Mouse (Mus musculus): ENCODE data around the gene Igfbpl1.

Gene Igfbpl1

DNA sequence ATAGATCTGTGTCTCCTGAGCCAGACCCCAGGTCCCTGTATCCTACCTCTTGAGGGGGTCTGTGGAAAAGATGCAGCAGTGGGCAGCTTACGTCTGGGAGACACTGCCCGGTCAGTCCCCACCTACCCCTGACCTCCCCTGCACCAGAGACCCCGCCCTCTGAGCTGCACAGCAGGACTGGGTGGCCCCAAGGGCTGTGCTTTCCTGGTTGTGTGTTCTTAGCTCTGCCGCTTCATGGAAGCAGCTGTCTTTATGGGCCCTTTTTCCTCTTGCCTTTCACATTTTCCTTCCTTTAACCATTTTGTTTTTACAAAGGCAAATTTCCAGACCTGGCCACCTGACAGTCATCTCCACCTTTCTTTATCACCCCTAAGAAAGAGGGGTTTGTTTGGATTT lies 56.1 kb downstream of the Igfbpl1 start:
- no peak for DNase-seq (ENCODE audit: low spot score in 2 of 2)

DNA sequence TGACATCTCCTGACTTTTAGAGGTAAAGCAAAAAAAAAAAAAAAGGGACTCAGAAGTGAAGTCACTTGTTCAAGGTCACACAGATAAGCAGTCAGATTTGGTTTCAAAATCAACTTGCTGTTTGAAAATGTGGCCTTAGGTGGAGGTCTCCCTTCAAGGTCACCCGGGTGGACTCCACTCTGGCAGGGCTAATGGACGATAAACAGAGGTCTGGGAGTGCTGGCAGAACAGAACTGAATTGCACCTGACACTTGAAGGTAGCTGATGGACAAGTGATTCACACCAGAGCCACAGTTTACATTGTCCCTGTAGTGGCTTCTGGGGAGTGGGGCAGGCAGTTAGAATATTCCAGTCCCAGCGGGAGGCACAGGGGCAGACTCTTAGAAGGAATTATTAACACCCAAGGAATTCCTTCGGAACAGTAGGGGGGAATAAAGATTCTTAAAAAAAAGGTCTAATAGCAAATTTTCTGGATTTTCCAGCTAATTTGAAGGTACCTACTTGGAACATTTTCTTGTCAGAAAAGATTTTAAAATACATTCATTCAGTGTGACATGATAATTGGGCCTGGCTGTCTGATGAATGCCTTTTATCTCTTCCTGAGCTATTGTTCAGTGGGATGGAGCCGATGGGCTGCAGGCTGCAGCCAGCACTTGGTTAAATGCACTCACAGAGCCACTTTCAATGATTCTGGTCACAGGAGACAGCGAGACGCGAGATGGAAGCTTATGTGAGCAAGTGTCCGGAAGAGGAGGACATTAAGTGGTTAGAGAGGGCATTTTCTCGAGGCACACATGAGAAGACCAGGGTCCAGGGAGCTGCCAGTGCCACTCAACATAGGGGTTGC lies 56.7 kb downstream of the Igfbpl1 start:
- no peak for DNase-seq (ENCODE audit: low spot score in 2 of 2)

DNA sequence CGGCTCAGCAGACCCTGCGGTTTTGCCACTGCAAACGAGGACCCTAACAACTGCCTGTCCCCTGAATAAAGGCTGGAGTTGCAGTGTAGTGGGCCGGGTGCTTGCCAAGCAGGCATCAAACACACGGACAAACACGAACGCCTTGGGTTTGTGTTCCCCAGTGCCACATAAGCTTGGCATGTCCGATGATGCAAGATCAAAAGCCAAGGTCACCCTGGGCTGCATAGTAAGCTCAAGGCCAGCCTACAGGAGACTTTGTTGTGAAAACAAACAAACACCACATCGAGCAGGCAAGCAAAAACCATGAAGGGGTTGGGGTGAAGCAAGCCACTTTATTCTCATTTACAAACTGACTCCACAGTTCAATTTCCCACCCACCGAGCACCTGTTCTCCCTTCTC lies 57.6 kb downstream of the Igfbpl1 start:
- DNase-seq (ENCODE audit: low spot score in 2 of 2), result no peak

DNA sequence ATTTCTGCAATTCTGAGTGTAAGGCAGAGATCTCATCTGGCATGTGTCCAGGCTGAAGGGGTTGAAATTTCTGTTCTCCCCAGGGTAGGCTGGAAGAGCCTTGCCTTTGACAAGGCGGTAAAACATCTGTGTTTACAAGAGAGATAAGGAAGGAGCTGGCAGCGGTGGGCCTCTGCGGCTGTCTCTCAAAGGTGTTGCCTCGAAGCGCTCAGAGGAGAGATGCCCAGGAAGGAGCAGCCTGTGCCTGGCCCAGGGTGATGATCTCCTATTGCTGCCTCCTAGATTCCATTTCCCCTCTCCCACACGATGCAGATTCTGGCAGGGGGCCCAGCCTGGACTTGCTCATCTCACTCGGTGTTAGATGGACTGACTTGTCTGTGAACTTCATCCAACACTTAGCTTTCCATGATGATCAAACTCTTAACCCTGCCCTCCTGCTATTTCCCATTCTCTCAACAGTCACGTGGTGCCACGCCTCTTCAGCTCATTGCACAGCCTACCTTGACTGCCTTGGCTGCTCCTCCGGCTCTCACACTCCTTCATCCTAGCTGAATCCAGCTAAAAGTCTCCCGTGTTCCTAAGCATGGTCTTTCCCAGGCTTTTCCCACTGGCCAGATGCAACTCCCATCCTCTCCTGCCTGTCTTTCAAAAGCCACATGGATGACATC lies 58.7 kb downstream of the Igfbpl1 start:
- DNase-seq (ENCODE audit: low spot score in 2 of 2), result no peak

DNA sequence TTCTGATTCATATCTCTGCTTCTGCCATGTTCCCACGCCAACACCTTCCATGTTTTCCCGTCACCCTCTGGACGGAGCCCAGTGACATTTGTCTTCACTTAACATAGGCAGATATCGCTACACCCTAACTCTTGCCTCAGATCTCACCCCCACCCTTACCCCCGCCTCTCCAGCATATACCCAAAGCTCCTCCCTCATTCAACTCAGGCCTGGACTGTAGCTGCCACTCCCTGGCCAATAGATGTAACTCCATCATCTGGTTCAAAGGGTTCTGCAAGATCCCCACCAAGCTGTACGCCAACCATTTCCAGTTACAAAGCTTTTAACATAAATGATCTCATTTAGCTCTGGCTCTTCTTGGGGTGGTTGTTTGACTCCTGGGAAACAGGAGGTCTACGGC lies 59.9 kb downstream of the Igfbpl1 start:
- no peak for DNase-seq (ENCODE audit: low spot score in 2 of 2)

DNA sequence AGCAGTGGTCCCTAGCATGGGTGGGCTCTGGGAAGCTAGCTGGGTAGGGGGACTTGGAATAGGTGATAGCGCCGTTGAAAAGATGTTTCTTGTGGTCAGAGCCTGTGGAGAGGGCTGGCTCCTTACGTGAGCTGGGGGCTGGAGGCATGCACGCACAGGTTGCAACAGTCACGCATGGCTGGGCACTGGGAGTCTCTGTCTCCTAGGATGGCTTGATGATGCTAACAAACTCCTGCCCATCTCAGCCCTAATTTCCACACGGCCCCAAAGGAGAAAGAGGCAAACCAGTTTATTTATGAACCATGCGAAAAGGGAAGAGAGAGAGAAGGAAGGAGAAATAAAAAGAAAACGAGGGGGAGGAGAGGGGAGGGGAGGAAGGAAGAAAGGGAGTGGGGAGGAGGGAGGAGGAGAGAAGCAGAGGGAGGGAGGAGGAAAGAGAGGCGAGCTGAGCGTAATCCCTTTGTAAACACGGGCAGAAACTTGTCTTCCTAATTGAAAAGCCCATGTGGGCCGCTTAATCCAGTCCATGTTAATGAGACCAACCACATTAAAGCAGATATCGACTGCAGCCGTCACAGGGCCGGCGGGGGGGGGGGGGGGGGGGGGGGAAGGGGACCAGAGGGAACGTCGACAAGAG lies 61.0 kb downstream of the Igfbpl1 start:
- no peak for DNase-seq (ENCODE audit: low spot score in 2 of 2)

DNA sequence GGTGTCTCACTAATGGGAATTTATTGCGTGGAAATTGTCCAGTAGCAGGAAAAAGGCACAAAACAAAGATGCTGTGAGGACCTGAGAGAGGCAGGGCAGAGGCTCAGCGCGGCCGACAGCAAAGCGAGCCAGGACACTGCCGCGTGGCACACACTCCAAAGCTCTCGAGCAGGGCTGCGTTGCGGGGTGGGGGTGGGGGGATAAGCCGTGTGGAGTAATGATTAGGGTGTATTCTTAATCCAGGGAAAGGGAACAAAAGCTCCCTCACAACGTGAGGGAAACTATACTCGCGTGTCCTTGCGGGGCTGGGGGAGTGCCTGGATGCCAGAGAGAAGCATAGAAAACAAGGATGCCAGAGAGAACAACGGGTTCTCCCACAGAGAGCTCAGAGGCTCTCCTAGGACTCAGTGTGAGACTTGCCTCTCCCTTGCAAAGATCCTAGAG lies 61.6 kb downstream of the Igfbpl1 start:
- DNase-seq (ENCODE audit: low spot score in 2 of 2), result no peak

DNA sequence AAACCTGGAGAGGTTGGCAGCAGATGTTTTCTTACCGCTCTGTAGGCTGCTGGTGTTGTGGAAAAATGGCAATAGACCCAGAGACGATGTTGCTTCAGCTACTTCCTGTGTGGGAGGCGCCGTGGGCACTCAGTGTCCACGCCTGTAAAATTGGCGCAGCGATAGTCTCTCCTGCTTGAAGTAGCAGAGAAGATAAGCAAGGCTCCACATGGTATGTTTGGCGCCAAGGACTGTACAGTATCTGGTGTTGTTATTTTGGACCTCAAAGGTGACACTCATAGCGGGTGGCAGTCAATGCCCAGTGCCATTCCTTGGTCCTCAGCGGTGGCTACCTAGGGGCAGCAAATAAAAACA lies 62.6 kb downstream of the Igfbpl1 start:
- no peak for DNase-seq (ENCODE audit: low spot score in 2 of 2)

DNA sequence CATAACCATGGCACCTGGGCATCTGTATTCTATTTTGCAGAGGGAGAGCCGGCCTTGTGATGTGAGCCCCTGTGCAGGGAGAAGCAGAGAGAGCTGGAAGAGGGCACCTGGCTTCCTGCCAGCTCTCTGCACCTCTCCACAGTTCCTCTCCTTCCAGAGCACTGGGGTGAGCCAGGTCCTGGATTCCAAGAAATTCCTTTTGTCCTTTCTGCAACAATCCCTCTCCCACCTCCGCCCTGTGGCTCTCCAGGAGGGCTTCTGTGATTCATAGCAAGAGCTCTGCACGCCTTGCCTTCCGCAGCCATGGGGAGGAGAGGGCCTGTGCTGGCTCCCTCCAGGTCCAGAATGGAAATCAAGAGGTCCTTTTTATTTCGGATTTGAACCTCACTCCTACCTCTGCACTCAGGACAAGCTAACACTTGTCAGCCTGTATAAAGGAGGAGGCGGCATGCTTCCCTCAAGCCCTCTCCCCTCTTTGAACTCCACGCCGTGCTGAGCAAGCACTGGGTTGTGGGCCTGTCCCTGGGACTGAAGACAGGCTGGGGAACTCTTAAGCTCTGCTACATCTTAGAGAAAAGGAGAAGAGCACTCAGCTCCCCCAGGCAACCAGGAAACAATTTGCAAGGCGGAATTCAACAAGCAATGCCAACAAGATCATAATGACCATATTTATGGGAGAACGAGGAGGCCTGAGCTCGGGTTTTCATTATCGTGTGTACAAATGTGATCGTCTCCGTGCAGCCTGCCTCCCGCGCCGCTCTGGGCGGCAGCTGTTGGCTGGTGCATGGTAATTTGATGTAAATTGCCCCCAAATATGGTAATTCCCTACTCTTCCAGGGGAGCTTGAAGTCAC lies 63.2 kb downstream of the Igfbpl1 start:
- DNase-seq (ENCODE audit: low spot score in 2 of 2), result peak in 1 of 2 experiments; percentile 51

DNA sequence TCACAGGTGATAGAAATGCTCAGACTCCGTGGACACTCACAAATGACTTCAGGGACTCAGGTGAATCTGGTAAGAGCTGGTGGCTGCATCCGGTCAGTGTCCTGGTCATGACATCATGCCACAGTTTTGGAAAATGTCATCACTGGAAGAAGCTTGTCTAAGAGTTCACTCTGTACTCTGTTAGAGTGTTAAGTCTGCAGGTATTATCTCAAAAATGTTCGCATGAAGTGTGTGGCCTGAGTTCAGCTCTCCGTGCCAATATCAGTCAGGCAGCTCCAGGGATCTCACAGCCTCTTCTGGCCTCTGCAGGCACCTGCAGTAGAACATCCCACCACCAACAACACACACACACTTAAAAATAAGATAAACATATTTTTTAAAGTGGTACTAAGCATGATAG lies 64.1 kb downstream of the Igfbpl1 start:
- DNase-seq (ENCODE audit: low spot score in 2 of 2), result no peak

Measured in right cerebral cortex, postnatal 10 days (tissue).